Mouse (Mus musculus): ENCODE measurements around the gene Uspl1. TPM values are rescaled to one million over a fixed set of nuclear protein-coding genes. Genes with fewer than 3 reads are reported as not detected.

Uspl1 gene
- polyA plus RNA-seq, 1 experiment = 3.7 TPM

- Histone ChIP-seq H3K27ac (ENCODE audit: insufficient read depth, low read depth, low read length) (no peak overlapping the region), H3K27me3 (ENCODE audit: control insufficient read depth, insufficient read depth, low read length) (no peaks in the 10 kb centered on the region), H3K4me1 (ENCODE audit: control insufficient read depth, insufficient read depth, insufficient read length, low read length) (no peaks in the 10 kb centered on the region), H3K36me3 (ENCODE audit: control insufficient read depth, insufficient read depth, low read length) (no peaks in the 10 kb centered on the region), H3K4me3 (ENCODE audit: low read depth, low read length) (no peak overlapping the region)
- TF ChIP-seq CTCF (IDR thresholded peaks at IDR 0.05; ENCODE audit: extremely low read depth, insufficient read length, insufficient replicate concordance, low read depth, low read length) = no peak
- WGBS = 86% methylated on average over 2 of the region's 2 CpGs
These were observed 16.1 kb upstream of the Uspl1 start for GRCm38 (mm10) chr5:149168051-149168450.

DNA sequence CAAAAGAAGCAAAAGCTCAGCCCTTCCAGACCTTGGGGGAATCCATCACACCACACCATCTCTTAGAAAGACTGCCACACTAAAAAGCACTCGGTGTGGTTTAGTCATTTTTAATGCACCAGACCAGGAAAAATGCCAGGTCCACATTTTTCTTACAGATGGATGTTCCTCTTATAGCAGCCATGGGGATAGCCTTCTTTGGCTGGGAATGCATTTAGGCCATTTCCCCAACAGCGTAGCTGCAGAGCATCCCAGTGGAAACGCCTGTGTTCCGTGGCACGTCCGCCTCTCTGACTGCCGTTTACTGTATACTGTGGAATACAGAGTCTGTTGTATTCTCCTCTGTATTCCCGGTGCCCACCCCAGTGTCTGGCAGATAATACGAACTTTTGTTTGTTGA, 15.3 kb upstream of the Uspl1 start:
- Histone ChIP-seq H3K4me1 (ENCODE audit: control insufficient read depth, insufficient read depth, insufficient read length, low read length) (no peaks in the 10 kb centered on the region), H3K27ac (ENCODE audit: insufficient read depth, low read depth, low read length) (no peak overlapping the region), H3K27me3 (ENCODE audit: control insufficient read depth, insufficient read depth, low read length) (no peaks in the 10 kb centered on the region), H3K4me3 (ENCODE audit: low read depth, low read length) (no peak overlapping the region), H3K36me3 (ENCODE audit: control insufficient read depth, insufficient read depth, low read length) (no peaks in the 10 kb centered on the region)
- 83% methylated on average over 9 of the region's 9 CpGs for WGBS
- TF ChIP-seq POLR2A (IDR thresholded peaks at IDR 0.05; ENCODE audit: low read depth, low read length) (no peak), CTCF (IDR thresholded peaks at IDR 0.05; ENCODE audit: extremely low read depth, insufficient read length, insufficient replicate concordance, low read depth, low read length) (no peak)

DNA sequence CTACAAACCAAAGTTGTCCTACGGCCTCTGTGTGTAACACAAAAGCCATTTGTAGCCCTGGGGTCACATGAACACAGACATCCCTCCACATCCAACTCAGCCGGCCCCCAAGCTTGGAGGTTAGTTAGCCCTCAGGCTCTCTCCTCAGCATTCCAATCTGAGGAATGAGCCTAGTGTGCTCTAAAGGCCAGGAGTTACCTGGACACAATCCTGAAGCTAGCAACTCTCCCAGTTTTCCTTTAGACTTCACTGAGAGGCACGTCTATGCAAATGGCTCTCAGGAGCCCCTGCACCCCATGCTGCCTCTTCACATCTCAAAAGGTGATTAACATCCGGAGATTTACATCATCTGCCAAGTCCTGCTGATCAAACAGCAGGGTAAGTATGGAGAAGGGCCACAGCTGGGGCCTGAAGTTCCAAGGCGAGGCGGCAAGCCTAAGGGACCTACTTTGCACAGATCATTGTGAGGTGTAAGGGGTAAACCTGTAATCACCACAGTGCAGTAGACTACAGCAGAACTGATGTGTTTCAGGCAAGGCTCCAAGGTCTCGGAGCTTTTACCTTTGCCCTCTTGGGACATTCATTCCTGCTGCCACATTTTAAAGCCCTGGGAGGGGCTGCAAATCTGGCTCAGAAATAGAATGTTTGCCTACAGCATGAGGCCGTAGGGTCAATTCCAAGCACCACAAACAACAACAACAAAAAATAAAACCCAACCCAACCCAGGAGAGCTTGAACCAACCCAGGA, 13.1 kb upstream of the Uspl1 start:
- Histone ChIP-seq H3K36me3 (ENCODE audit: control insufficient read depth, insufficient read depth, low read length) (no peaks in the 10 kb centered on the region), H3K27me3 (ENCODE audit: control insufficient read depth, insufficient read depth, low read length) (no peaks in the 10 kb centered on the region), H3K4me3 (ENCODE audit: low read depth, low read length) (no peak overlapping the region), H3K4me1 (ENCODE audit: control insufficient read depth, insufficient read depth, insufficient read length, low read length) (no peaks in the 10 kb centered on the region), H3K27ac (ENCODE audit: insufficient read depth, low read depth, low read length) (no peak overlapping the region)
- WGBS = 61% methylated on average over 8 of the region's 8 CpGs
- TF ChIP-seq POLR2A (IDR thresholded peaks at IDR 0.05; ENCODE audit: low read depth, low read length) (no peak), CTCF (IDR thresholded peaks at IDR 0.05; ENCODE audit: extremely low read depth, insufficient read length, insufficient replicate concordance, low read depth, low read length) (no peak)

- Histone ChIP-seq H3K4me1 (ENCODE audit: control insufficient read depth, insufficient read depth, insufficient read length, low read length) (no peaks in the 10 kb centered on the region), H3K27me3 (ENCODE audit: control insufficient read depth, insufficient read depth, low read length) (no peaks in the 10 kb centered on the region)
- 86% methylated on average over 10 of the region's 10 CpGs for WGBS
These were observed 11.9 kb upstream of the Uspl1 start for GRCm38 (mm10) chr5:149172246-149172645.

GRCm38 (mm10) chr5:149174527-149174926, 9.6 kb upstream of the Uspl1 start:
- Histone ChIP-seq H3K36me3 (ENCODE audit: control insufficient read depth, insufficient read depth, low read length) (no peaks in the 10 kb centered on the region), H3K4me3 (ENCODE audit: low read depth, low read length) (no peak overlapping the region), H3K27me3 (ENCODE audit: control insufficient read depth, insufficient read depth, low read length) (no peaks in the 10 kb centered on the region), H3K27ac (ENCODE audit: insufficient read depth, low read depth, low read length) (no peak overlapping the region), H3K4me1 (ENCODE audit: control insufficient read depth, insufficient read depth, insufficient read length, low read length) (no peaks in the 10 kb centered on the region)
- TF ChIP-seq POLR2A (IDR thresholded peaks at IDR 0.05; ENCODE audit: low read depth, low read length) (no peak), CTCF (IDR thresholded peaks at IDR 0.05; ENCODE audit: extremely low read depth, insufficient read length, insufficient replicate concordance, low read depth, low read length) (no peak)
- 73% methylated on average over 7 of the region's 7 CpGs for WGBS

More at GRCm38 (mm10) chr5:149172246-149172645, 11.9 kb upstream of the Uspl1 start:
- Histone ChIP-seq H3K36me3 (ENCODE audit: control insufficient read depth, insufficient read depth, low read length) (no peaks in the 10 kb centered on the region), H3K27ac (ENCODE audit: insufficient read depth, low read depth, low read length) (no peak overlapping the region), H3K4me3 (ENCODE audit: low read depth, low read length) (no peak overlapping the region)
- no peak for TF ChIP-seq CTCF (IDR thresholded peaks at IDR 0.05; ENCODE audit: extremely low read depth, insufficient read length, insufficient replicate concordance, low read depth, low read length)
- no peak for TF ChIP-seq POLR2A (IDR thresholded peaks at IDR 0.05; ENCODE audit: low read depth, low read length)

DNA sequence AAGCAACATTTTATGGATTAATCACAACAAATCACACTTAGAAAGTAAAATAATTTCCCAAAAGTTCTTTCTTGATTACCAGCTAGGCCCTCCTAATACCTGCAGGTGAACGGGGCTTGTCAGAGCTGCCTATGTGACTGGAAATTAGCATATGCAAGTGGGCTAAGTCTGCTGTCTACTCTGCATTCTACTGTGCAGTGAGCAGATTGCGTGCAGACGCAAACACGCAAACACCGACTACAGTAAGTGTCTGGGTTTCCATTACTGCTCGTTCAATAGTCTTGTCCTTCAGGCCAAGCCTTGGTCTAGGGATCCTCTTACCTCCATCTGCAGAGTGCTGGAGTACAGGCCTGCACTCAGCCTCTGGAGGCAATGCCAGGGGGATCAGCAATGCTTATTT, 8.4 kb upstream of the Uspl1 start:
- H3K4me3 ChIP-seq (ENCODE audit: low read depth, low read length) = no peak overlapping the region
- H3K27me3 ChIP-seq (ENCODE audit: control insufficient read depth, insufficient read depth, low read length) = no peaks in the 10 kb centered on the region
- WGBS = 93% methylated on average over 6 of the region's 6 CpGs
- H3K4me1 ChIP-seq (ENCODE audit: control insufficient read depth, insufficient read depth, insufficient read length, low read length) = no peaks in the 10 kb centered on the region
- no peak overlapping the region for H3K27ac ChIP-seq (ENCODE audit: insufficient read depth, low read depth, low read length)
- TF ChIP-seq POLR2A (IDR thresholded peaks at IDR 0.05; ENCODE audit: low read depth, low read length) (no peak), CTCF (IDR thresholded peaks at IDR 0.05; ENCODE audit: extremely low read depth, insufficient read length, insufficient replicate concordance, low read depth, low read length) (no peak)
- peaks cover 1% of the 10 kb centered on the region; the same call in 1 of the 2 replicates for H3K36me3 ChIP-seq (ENCODE audit: control insufficient read depth, insufficient read depth, low read length)

GRCm38 (mm10) chr5:149178095-149178494, 6.1 kb upstream of the Uspl1 start:
- Histone ChIP-seq H3K36me3 (ENCODE audit: control insufficient read depth, insufficient read depth, low read length) (peaks cover 1% of the 10 kb centered on the region; the same call in 1 of the 2 replicates), H3K27ac (ENCODE audit: insufficient read depth, low read depth, low read length) (no peak overlapping the region), H3K4me3 (ENCODE audit: low read depth, low read length) (no peak overlapping the region), H3K27me3 (ENCODE audit: control insufficient read depth, insufficient read depth, low read length) (no peaks in the 10 kb centered on the region), H3K4me1 (ENCODE audit: control insufficient read depth, insufficient read depth, insufficient read length, low read length) (no peaks in the 10 kb centered on the region)
- WGBS = 90% methylated on average over 5 of the region's 5 CpGs
- TF ChIP-seq CTCF (IDR thresholded peaks at IDR 0.05; ENCODE audit: extremely low read depth, insufficient read length, insufficient replicate concordance, low read depth, low read length) (no peak), POLR2A (IDR thresholded peaks at IDR 0.05; ENCODE audit: low read depth, low read length) (no peak)
